Mouse (Mus musculus) neural tube, embryonic 12.5 days (tissue): ENCODE results near the gene Tmod2. TPM values are rescaled to one million over a fixed set of nuclear protein-coding genes. Genes with fewer than 3 reads are reported as not detected.

ENCODE experiments used
- ATAC-seq: fragments of 200-750 bp; cut with Nextera tagmentation; 2 replicates; pipeline ENCODE4 v1.8.0; 2017; ENCODE audit warnings: low read depth, mild to moderate bottlenecking, moderate TSS enrichment, moderate library complexity; ENCODE audit not compliant: low FRiP score
- H3K27ac ChIP-seq: fragments of 300-500 bp; sonication (generic); 2 replicates; pipeline ENCODE4 v1.5.1; 2016
- H3K27me3 ChIP-seq: fragments of 300-500 bp; sonication (generic); replicated peaks from 2 replicates; pipeline ENCODE4 v1.6.1; 2016; ENCODE audit warnings: mild to moderate bottlenecking
- H3K36me3 ChIP-seq: fragments of 300-500 bp; sonication (generic); 2 replicates; pipeline ENCODE4 v1.6.1; 2016; ENCODE audit warnings: mild to moderate bottlenecking
- H3K4me1 ChIP-seq: fragments of 300-500 bp; sonication (generic); 2 replicates; pipeline ENCODE4 v1.6.1; 2016
- H3K4me2 ChIP-seq: fragments of 300-500 bp; sonication (generic); replicated peaks from 2 replicates; pipeline ENCODE4 v1.6.1; 2016; ENCODE audit warnings: mild to moderate bottlenecking
- H3K4me3 ChIP-seq: fragments of 300-500 bp; sonication (generic); 2 replicates; pipeline ENCODE4 v1.5.1; 2016
- H3K9ac ChIP-seq: fragments of 300-500 bp; sonication (generic); 2 replicates; pipeline ENCODE4 v1.6.1; 2016; ENCODE audit warnings: mild to moderate bottlenecking
- H3K9me3 ChIP-seq: fragments of 300-500 bp; sonication (generic); 2 replicates; pipeline ENCODE4 v1.6.1; 2016; ENCODE audit warnings: mild to moderate bottlenecking
- WGBS: fragments of 180-500 bp; shearing (Covaris S2); methylation state at CpG from one replicate; pipeline ENCODE4 v1.1.7; 2016; 5-methylcytosine and 5-hydroxymethylcytosine counted together
- polyA plus RNA-seq: library from polyadenylated mRNA; unstranded; fragments of >200 nt; fragmentation: Nextera tagmentation; extraction: Ambion mirVana; gene quantifications from 2 replicates; pipeline ENCODE4 v1.2.1, GENCODE M21; 2016

The Tmod2 gene
- polyA plus RNA-seq, 1 experiment from 2014 or later, result 114 TPM

DNA sequence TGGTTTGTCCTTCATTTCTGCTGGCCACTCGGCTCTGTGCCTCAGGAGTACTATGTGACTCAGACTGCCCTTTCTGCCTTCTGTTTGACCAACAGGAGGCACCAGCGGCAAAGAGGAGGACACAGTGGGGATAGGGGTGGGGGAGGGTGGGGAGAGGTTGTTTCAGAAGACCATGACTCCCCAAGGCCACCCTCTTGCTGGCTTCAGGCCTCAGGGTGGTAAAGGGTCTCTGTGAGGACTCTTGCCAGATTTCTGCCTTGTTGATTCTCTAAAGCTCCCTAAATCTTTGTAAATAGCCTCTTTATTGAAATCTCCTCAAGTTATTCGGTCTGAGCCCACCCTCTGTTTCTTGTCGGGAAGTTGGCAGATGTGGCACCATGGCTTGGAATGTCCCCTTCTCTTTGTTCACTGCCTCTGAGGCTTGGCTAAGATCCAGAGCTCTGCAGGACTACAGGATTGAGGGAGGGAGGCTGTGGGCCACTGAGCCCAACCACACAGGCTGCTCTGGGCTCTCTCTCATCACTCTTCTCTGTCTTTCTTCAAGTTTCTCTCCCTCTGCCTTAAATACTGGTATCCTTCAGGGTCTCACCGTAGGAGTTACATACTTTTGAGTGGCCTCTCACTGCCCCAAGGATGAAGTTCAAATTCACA is 11.8 kb downstream of the Tmod2 start:
- Histone ChIP-seq H3K4me2 (0 out of 2 replicates have a peak overlapping the region, but pooled peaks have one; percentile 14), H3K9me3 (0 out of 2 replicates have a peak, but pooled peaks cover 2% of the 10 kb centered on the region), H3K27me3 (no peaks in the 10 kb centered on the region), H3K4me1 (peaks cover 13% of the 10 kb centered on the region), H3K36me3 (peaks cover 20% of the 10 kb centered on the region), H3K4me3 (no peak overlapping the region), H3K27ac (no peak overlapping the region), H3K9ac (no peak overlapping the region)
- WGBS, result 40% methylated on average over 5 of the region's 5 CpGs
- peak; percentile 95 for ATAC-seq

DNA sequence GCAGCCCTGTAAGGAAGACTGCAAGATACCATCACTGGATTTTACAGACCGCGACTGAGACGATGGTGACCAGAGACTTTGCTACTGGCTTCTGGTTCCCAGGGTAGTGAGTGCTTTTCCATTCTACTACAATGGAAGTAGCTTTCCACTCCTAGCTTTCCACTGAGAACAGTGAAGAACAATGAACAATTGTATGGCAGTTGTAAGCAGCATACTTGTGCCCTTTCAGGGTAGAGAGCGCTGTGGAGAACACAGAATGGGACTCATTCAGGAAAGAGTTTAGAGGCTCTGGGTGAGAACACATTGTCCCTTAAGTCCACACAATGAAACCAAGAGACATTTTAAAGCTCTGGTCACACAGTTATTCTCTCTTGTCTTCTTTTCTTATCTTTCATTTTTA is 13.5 kb downstream of the Tmod2 start:
- peaks cover 13% of the 10 kb centered on the region for H3K4me1 ChIP-seq
- H3K36me3 ChIP-seq, result peaks cover 32% of the 10 kb centered on the region
- no peak overlapping the region for H3K9ac ChIP-seq
- no peak overlapping the region for H3K27ac ChIP-seq
- no peaks in the 10 kb centered on the region for H3K27me3 ChIP-seq
- H3K4me3 ChIP-seq, result no peak overlapping the region
- no peak for ATAC-seq
- no peak overlapping the region for H3K4me2 ChIP-seq
- no peaks in the 10 kb centered on the region for H3K9me3 ChIP-seq
- WGBS, result 76% methylated on average over 4 of the region's 4 CpGs

DNA sequence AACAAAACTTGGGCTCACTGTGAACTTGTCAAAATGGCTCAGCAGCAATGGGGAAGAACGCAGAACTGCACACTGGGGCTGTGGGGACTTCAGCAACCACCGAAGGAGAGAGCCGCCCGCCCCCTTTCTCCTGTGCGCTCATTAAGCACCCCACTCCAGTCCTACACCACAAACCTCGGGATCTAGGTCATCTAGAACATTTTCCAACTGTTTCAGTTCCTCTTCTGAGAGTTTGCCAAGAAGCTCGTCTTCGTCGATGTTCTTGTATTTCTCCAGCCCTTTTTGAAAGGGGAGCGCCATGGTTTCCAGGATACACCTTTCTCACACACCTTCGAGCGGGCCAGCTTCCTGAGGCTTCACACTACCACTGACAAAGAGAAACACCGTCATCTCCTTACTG is 14.1 kb downstream of the Tmod2 start:
- Histone ChIP-seq H3K36me3 (peaks cover 38% of the 10 kb centered on the region), H3K4me1 (peaks cover 13% of the 10 kb centered on the region), H3K9me3 (no peaks in the 10 kb centered on the region), H3K27ac (no peak overlapping the region), H3K4me2 (no peak overlapping the region), H3K4me3 (no peak overlapping the region), H3K27me3 (no peaks in the 10 kb centered on the region), H3K9ac (no peak overlapping the region)
- no peak for ATAC-seq
- 93% methylated on average over 13 of the region's 13 CpGs for WGBS

DNA sequence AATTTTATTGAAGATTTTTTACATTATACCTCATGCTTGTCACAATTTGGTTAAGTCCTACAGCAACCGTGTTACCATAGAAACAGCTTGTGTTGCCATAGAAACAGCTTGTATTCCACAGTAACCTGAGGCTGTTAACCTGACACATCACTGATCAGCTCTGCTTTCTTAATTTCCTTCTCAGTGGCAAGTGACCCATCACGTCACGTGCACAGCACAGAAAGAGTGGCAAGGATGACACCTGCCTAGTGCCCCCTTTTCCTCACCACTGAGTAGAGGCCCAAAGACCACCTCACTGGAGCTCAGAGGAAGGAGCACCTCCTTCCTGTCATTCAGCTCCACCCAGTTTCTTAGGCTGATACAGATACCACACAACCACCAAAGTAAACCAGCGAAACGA is 17.6 kb downstream of the Tmod2 start:
- Histone ChIP-seq H3K4me3 (no peak overlapping the region), H3K9ac (no peak overlapping the region), H3K9me3 (no peaks in the 10 kb centered on the region), H3K27ac (no peak overlapping the region), H3K4me1 (no peaks in the 10 kb centered on the region), H3K27me3 (no peaks in the 10 kb centered on the region), H3K4me2 (no peak overlapping the region), H3K36me3 (peaks cover 62% of the 10 kb centered on the region)
- WGBS, result 88% methylated on average over 5 of the region's 5 CpGs
- no peak for ATAC-seq

DNA sequence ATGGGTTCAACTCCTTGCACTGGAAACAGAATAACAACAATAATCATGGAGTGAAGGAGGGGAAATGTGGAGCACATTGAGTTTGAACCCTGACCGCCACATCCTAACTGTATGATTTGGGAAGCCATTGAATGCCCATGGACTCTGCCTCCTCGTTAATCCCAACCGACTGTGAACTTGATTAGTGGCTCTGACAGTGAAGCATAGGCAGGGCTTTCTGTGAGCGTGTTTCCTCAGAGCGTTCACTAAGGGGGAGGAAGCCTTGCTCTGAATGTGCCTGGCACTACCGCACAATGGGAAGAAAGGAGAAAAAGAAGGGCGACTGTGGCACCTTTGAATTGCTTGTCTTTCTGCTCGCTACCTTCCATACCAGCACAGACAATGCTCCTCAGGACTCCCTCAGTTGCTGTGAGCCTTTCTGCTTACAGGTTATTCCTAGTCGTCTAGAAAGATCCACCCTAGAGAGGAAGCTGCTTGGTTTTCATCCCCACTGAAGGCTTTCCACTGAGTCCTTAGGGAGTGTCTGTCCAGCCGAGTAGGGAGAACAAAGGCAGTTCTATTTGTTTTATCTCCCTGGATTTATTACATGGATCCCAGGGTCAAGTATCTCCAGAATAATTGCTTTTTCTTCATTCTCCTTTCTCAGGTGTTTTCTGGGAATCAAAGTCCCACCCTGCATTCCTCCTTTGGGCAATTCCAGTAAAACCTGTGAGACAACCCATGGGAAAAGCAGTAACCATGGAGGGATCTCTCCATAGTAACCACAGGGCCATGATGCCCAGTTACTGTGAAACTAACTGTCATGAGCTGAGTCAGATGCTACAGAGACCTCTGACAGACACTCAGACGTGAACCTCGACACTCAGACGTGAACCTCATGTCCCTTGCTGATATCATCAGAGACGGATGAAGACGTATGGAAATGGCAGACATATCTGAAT is 21.0 kb downstream of the Tmod2 start:
- ATAC-seq, result no peak
- Histone ChIP-seq H3K4me3 (no peak overlapping the region), H3K27ac (no peak overlapping the region), H3K4me1 (no peaks in the 10 kb centered on the region), H3K36me3 (peaks cover 78% of the 10 kb centered on the region), H3K9me3 (no peaks in the 10 kb centered on the region), H3K27me3 (no peaks in the 10 kb centered on the region), H3K9ac (no peak overlapping the region), H3K4me2 (no peak overlapping the region)
- WGBS, result 79% methylated on average over 15 of the region's 15 CpGs

DNA sequence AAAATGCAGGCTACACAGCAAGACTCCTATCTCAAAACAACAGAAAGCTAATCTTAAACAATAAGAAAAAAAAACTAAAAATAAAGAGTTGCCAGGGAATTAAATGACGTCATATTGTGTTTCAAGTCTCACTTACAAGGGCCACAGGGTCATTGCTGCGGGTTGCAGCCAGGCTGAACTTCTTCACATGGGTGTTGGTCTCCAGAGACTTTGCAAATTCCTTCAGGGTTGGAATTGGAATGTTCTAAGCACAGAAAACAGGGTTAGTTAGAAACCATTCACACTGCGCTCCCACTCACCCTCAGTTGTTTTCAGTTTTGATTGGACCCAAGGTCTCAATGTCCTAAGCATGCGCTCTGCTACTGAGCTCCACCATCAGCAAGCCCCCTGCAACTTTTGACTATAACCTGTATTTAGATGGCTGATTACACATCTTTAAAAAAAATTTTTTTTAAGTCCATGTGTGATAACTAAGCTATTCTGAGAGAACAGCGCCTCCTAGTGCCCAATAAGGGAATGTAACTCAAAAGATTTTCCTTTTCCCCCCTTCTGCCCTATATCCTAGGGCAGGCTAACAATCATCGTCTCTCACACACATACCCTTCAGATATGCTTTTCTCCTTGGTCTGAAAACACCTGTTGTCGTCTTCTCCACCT is 29.3 kb downstream of the Tmod2 start:
- Histone ChIP-seq H3K9me3 (no peaks in the 10 kb centered on the region), H3K36me3 (peaks cover 50% of the 10 kb centered on the region), H3K4me3 (no peak overlapping the region), H3K9ac (no peak overlapping the region), H3K4me2 (no peak overlapping the region), H3K27me3 (no peaks in the 10 kb centered on the region), H3K4me1 (no peaks in the 10 kb centered on the region), H3K27ac (no peak overlapping the region)
- no peak for ATAC-seq
- WGBS, result 58% methylated on average over 7 of the region's 7 CpGs

DNA sequence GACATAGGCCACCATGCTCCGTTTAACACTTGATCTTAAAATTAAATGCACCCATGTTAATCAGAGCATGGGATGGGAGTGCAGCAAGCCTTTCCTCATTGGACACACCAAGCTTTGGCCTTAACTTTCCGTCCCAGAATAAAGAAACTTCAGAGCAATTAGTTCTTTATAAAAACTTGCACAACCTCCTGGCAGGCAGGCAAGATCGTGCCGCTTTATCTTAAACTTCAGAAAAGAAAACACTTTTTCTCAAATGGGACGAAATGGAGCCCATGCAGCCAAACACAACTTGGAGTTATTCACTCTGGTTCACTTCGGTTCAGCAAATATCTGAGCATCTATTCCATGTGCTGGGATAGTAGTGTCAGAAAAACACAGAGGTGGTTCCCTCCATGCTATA is 31.8 kb downstream of the Tmod2 start:
- ATAC-seq, result no peak
- H3K4me3 ChIP-seq, result no peak overlapping the region
- peaks cover 51% of the 10 kb centered on the region for H3K36me3 ChIP-seq

DNA sequence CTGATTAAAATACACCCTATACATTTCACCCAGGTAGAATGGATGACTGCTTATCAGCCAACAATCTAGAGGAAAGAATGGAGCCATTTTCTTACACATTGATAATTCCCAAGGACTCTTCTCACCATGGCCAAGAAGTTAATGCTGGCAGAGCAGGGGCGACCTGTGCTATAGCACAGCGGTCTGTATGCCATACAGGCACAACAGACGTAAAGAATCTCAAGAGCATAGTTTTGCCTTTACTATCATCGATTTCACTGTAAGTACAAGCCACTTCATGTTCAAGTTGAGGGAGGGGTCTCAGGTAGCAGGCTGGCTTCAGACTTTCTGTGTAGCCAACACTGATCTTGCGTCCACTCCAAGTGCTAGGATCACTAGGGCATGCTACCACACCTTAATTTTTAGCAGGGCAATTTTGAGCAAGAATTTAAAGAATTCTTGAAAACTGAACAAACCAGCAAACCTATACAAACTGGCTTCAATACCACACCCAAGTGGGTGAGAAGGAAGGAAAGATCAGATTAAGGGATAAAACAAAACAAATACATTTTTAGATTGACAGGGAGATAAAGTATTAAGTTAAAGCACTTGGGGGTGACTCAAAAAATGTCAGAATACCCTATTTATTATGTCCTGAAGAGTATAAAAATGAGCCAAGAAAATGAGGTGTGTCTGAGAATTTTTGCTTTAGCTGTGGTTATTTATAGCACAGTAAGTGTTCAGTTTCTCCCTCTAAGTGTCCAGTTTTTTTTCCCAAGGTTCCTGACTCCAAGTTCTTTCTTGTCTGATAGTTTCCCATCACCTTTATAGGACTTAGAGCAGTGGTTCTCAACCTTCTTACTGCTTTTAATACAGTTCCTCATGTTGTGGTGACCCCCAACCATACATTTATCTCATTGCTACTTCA is 39.8 kb downstream of the Tmod2 start:
- Histone ChIP-seq H3K4me2 (no peak overlapping the region), H3K27me3 (no peaks in the 10 kb centered on the region), H3K36me3 (peaks cover 31% of the 10 kb centered on the region), H3K4me1 (no peaks in the 10 kb centered on the region), H3K4me3 (no peak overlapping the region), H3K9me3 (no peaks in the 10 kb centered on the region), H3K9ac (no peak overlapping the region), H3K27ac (no peak overlapping the region)
- 94% methylated on average over 5 of the region's 5 CpGs for WGBS
- ATAC-seq, result no peak

More for the DNA sequence above, 31.8 kb downstream of the Tmod2 start:
- WGBS, result 92% methylated on average over 6 of the region's 6 CpGs
- Histone ChIP-seq H3K9me3 (no peaks in the 10 kb centered on the region), H3K9ac (no peak overlapping the region), H3K4me2 (no peak overlapping the region), H3K4me1 (no peaks in the 10 kb centered on the region), H3K27ac (no peak overlapping the region), H3K27me3 (no peaks in the 10 kb centered on the region)

DNA sequence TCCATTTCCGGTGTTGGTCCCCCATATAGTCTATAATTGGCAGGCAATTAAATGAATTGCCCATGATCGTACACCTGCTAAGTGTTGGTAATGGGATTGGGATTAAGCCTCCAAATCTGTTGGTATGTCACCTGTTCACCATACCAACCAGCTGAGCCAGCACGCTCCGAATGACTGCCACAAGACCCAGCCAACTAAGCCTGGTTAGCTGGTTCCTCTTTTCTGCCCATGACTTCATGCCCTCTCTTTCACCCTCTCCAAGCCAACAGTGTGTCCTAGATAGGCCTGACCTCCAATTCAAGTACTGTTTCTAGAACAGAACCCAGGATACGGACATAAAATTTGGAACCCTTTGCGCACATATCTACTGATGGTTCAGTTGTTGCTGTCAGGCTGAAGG is 42.7 kb downstream of the Tmod2 start:
- Histone ChIP-seq H3K4me3 (no peak overlapping the region), H3K4me1 (no peaks in the 10 kb centered on the region), H3K36me3 (peaks cover 8% of the 10 kb centered on the region; the same call in 1 of the 2 replicates), H3K4me2 (no peak overlapping the region), H3K9ac (no peak overlapping the region), H3K9me3 (no peaks in the 10 kb centered on the region), H3K27ac (no peak overlapping the region), H3K27me3 (no peaks in the 10 kb centered on the region)
- no peak for ATAC-seq
- 91% methylated on average over 6 of the region's 6 CpGs for WGBS

DNA sequence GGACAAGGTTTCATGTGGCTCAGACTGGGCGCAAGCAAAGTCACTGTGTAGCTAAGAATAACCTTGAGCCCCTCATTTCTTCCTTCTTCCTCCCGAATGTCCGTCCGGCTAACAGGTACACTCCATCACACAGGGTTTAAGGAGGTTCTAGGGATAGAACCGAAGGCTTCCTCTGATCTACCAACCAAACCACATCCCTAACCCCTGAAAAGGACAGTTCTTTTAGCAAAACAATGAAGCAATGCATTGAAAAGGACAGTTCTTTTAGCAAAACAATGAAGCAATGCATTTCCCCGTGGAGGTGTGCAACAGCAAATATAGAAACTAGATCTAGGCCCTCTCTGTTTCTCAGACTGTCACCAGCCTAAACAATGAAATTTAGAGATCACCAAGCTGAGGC is 46.2 kb downstream of the Tmod2 start:
- ATAC-seq, result no peak
- Histone ChIP-seq H3K4me2 (no peak overlapping the region), H3K36me3 (no peaks in the 10 kb centered on the region), H3K9ac (no peak overlapping the region), H3K27ac (no peak overlapping the region), H3K9me3 (no peaks in the 10 kb centered on the region), H3K27me3 (no peaks in the 10 kb centered on the region), H3K4me3 (no peak overlapping the region), H3K4me1 (no peaks in the 10 kb centered on the region)
- WGBS, result 81% methylated on average over 6 of the region's 6 CpGs

DNA sequence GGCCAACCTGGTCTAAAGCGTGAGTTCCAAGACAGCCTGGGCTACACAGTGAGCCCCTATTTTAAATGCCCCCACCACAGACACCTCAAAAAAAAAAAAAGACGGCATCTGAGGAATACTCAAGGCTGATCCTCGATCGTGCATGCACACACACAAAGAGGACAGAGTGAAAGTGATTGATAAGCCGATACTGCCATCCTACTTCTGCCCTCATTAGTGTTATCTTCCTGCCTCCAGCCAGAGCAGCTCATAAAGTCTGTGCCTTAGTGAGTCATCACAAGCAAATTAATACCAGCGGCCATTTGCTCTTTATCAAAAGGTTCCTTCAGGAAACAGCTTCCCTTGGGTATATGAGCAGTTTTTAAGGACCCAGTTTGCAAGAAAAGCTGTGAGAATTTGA is 47.5 kb downstream of the Tmod2 start:
- Histone ChIP-seq H3K4me1 (peaks cover 2% of the 10 kb centered on the region), H3K4me3 (no peak overlapping the region), H3K36me3 (no peaks in the 10 kb centered on the region), H3K9ac (no peak overlapping the region), H3K27me3 (no peaks in the 10 kb centered on the region), H3K27ac (no peak overlapping the region), H3K9me3 (no peaks in the 10 kb centered on the region), H3K4me2 (no peak overlapping the region)
- 77% methylated on average over 6 of the region's 6 CpGs for WGBS
- no peak for ATAC-seq
